Mouse (Mus musculus) fibroblast of lung, adult 2 months (primary cell): ENCODE results near the gene Tas2r117.

Experiments used
- DNase-seq: peaks from one replicate; pipeline ENCODE4 v3.0.0-alpha.2; 2011; ENCODE audit warnings: low read depth

The Tas2r117 gene

DNA sequence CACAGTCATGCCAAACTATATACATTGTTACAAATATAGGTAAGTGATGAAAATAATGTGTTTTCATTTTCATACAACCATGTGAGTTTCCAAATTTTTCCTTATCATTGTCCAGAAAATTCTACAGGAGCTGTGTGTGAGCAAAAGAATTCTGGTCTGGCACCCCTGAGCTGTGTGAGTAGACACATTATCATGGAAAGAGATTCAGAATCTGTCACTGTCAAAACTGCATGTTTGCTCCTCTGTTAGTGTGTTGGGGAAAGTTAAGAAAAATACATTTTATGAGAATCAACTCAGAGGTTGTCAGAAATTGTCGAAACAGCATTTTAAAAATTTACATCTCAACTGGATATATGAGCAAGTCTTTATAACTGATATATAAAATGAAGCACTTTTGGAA lies at the start of gene Tas2r117:
Gene Tas2r117 (plus strand): TSS at position 301 of the 400 bp plus-strand sequence.
- no peak for DNase-seq

GRCm38 (mm10) chr6:132754430-132754829 lies 48.2 kb upstream of the Tas2r117 start, which contains the start of gene Tas2r124:
Gene Tas2r124 (plus strand): TSS chr6:132754730.
- no peak for DNase-seq

GRCm38 (mm10) chr6:132761831-132762230 lies 40.8 kb upstream of the Tas2r117 start, which contains the start of gene Tas2r102:
Gene Tas2r102 (plus strand): TSS chr6:132762131.
- no peak for DNase-seq

- DNase-seq: no peak
These were observed 24.6 kb upstream of the Tas2r117 start, which contains the start of gene Tas2r136 for GRCm38 (mm10) chr6:132778062-132778461. Gene Tas2r136 (minus strand): TSS chr6:132778162.

GRCm38 (mm10) chr6:132795393-132795792 lies 7.2 kb upstream of the Tas2r117 start:
- DNase-seq: no peak

DNA sequence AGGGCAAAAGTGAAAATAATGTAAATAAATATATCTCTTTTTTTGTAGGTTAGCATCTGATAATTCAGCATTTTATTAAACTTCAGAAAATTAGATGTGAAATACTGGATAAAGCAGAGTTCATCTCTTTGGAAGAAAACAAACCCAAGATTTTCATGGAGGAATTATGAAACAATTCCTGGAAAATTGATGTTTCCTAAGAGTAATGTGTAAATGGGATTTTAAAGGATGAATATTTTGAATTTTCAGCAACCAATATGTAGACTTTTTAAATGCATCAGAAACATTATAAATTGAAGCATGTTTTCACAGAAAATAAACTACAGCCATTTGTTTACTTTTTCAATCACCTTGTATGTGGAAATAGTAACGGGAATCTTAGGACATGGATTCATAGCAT lies 44.2 kb downstream of the Tas2r117 start, which contains the start of gene Tas2r123:
Gene Tas2r123 (plus strand): TSS at position 301 of the 400 bp plus-strand sequence.
- no peak for DNase-seq
